Mouse (Mus musculus): ENCODE results near the gene Notch3. TPM values are rescaled to one million over a fixed set of nuclear protein-coding genes. Genes with fewer than 3 reads are reported as not detected.
A peak's percentile ranks its signal among the peaks of the same experiment; 100 is the strongest.

Notch3 gene
- total RNA-seq, 2 experiments from 2014 or later: 10.7 to 14.8 TPM

- no peak for DNase-seq
- no peak for TF ChIP-seq CTCF (IDR thresholded peaks at IDR 0.05)
- intact Hi-C loops (cut with DNase I): loop anchor here (5.0 kb wide), 1 partner anchor 43 kb away; no protein-coding TSS in a partner anchor
- H3K27ac ChIP-seq: peak overlapping the region; percentile 74
- H3K4me3 ChIP-seq: peak overlapping the region; percentile 75
Observed at GRCm38 (mm10) chr17:32163910-32164650, 2.6 kb downstream of the Notch3 start.

- peak overlapping the region; percentile 74 for H3K27ac ChIP-seq
- peak; percentile 80 for TF ChIP-seq CTCF (IDR thresholded peaks at IDR 0.05)
- H3K4me3 ChIP-seq: peak overlapping the region; percentile 75
- intact Hi-C loops (cut with DNase I): loop anchor here (5.0 kb wide), 1 partner anchor 45 kb away; no protein-coding TSS in a partner anchor
- DNase-seq: peak; percentile 84
Observed at GRCm38 (mm10) chr17:32162112-32162850, 4.4 kb downstream of the Notch3 start.

GRCm38 (mm10) chr17:32160882-32161281, 5.8 kb downstream of the Notch3 start:
- H3K4me3 ChIP-seq: peak overlapping the region; percentile 75; the same call in 1 of the 2 replicates
- TF ChIP-seq CTCF (IDR thresholded peaks at IDR 0.05): no peak
- intact Hi-C loops (cut with DNase I): loop anchor here (5.0 kb wide), 1 partner anchor 46 kb away; no protein-coding TSS in a partner anchor
- H3K27ac ChIP-seq: peak overlapping the region; percentile 74
- DNase-seq: no peak

DNA sequence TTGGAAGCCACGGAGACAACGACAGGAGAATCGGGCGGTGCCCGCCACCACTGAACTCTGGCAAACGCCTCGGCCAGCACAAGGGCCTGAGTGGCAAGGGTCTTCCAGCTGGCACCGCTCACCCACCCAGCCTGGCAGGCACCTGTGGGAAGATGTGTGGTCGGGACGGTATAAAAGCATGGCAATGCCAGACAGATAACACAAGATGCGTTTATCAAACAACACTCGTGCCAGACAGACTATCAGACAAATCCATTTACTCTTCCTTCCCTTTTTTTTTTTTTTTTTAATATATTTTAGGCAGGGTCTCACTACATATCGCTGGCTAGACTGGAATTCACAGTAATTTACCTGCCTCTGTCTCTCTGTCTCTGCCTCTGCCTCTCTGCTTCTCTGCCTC, 7.8 kb downstream of the Notch3 start:
- DNase-seq: no peak
- H3K27ac ChIP-seq: no peak overlapping the region
- no peak for TF ChIP-seq CTCF (IDR thresholded peaks at IDR 0.05)
- intact Hi-C loops (cut with DNase I): no loop called here
- H3K4me3 ChIP-seq: no peak overlapping the region; the same call in 1 of the 2 replicates

DNA sequence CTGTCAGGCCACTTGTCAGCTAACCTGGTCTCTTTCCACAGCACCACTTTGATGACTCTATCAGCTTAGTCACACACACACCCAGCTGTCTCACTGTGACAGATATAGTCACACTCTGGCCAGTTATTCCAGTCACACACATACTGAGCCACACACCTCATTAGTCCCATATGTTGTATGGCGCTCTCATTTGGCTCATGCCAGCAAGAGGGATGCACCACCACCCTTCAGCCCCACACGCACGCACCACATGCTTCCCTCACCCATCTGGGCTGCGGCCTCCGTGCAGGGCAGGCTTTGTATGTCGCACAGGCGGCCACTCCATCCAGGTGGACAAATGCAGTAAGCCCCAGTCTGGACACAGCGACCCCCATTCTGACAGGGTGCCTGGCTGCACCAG, 19.9 kb downstream of the Notch3 start:
- DNase-seq: no peak
- Histone ChIP-seq H3K4me3 (no peak overlapping the region), H3K27ac (no peak overlapping the region)
- intact Hi-C loops (cut with DNase I): loop anchor here (10.0 kb wide), 1 partner anchor 348 kb away; no protein-coding TSS in a partner anchor
- no peak for TF ChIP-seq CTCF (IDR thresholded peaks at IDR 0.05)

- Histone ChIP-seq H3K4me3 (peak overlapping the region; percentile 67), H3K27ac (peak overlapping the region; percentile 50; the same call in 1 of the 2 replicates)
- peak; percentile 90 for DNase-seq
- intact Hi-C loops (cut with DNase I): loop anchor here (1.0 to 10.0 kb wide), 2 partner anchors 66 to 352 kb away; no protein-coding TSS in a partner anchor
- no peak; the same call in none of the 2 replicates for TF ChIP-seq CTCF (IDR thresholded peaks at IDR 0.05)
Observed at GRCm38 (mm10) chr17:32142907-32143854, 23.5 kb downstream of the Notch3 start.

GRCm38 (mm10) chr17:32142234-32142633, 24.4 kb downstream of the Notch3 start:
- H3K4me3 ChIP-seq: no peak overlapping the region
- DNase-seq: no peak
- no peak for TF ChIP-seq CTCF (IDR thresholded peaks at IDR 0.05)
- intact Hi-C loops (cut with DNase I): loop anchor here (10.0 kb wide), 1 partner anchor 353 kb away; no protein-coding TSS in a partner anchor
- H3K27ac ChIP-seq: no peak overlapping the region

DNA sequence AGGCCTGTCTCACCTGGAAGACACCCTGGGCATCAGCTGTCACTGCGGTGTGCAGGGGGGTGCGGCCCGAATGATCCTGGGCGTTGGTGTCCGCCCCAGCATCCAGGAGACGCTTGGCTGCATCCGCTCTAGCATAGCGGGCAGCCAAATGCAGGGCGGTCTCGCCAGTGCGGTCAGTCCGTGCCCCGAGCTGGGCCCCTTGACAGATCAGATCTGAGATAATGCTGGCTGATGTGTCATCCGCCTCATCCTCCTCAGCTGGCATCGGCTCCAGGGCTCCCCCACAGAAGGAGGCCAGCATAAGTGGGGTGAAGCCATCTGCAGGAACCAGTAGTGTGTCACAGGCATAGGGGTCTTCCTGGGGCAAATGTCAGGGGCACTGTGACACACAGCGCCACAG, 33.3 kb downstream of the Notch3 start:
- DNase-seq: no peak
- intact Hi-C loops (cut with DNase I): no loop called here
- TF ChIP-seq CTCF (IDR thresholded peaks at IDR 0.05): no peak
- H3K27ac ChIP-seq: no peak overlapping the region
- no peak overlapping the region for H3K4me3 ChIP-seq

GRCm38 (mm10) chr17:32132087-32132486, 34.6 kb downstream of the Notch3 start:
- TF ChIP-seq CTCF (IDR thresholded peaks at IDR 0.05): no peak
- intact Hi-C loops (cut with DNase I): no loop called here
- no peak overlapping the region for H3K27ac ChIP-seq
- no peak for DNase-seq
- H3K4me3 ChIP-seq: no peak overlapping the region

GRCm38 (mm10) chr17:32130506-32130905, 36.1 kb downstream of the Notch3 start:
- no peak for TF ChIP-seq CTCF (IDR thresholded peaks at IDR 0.05)
- intact Hi-C loops (cut with DNase I): no loop called here
- no peak overlapping the region for H3K27ac ChIP-seq
- DNase-seq: no peak
- H3K4me3 ChIP-seq: no peak overlapping the region

GRCm38 (mm10) chr17:32127195-32127594, 39.5 kb downstream of the Notch3 start:
- DNase-seq: no peak
- intact Hi-C loops (cut with DNase I): no loop called here
- Histone ChIP-seq H3K27ac (no peak overlapping the region), H3K4me3 (no peak overlapping the region)
- TF ChIP-seq CTCF (IDR thresholded peaks at IDR 0.05): no peak

DNA sequence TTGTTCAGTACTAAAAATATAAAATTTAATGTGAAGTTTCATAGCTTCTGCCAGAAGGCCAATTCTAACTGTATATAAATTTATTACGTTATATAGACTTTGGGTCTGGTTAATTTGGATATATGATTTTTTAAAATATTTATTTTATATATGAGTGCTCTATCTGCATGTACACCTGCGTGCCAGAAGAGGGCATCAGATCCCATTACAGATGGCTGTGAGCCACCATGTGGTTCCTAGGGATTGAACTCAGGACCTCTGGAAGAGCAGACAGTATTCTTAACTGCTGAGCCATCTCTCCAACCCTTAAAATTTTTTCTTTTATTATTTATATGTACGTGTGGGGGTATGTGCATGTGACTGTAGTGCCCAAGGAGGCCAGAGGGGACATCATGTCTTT, 41.2 kb downstream of the Notch3 start:
- H3K4me3 ChIP-seq: no peak overlapping the region
- H3K27ac ChIP-seq: no peak overlapping the region
- TF ChIP-seq CTCF (IDR thresholded peaks at IDR 0.05): peak; percentile 33
- intact Hi-C loops (cut with DNase I): no loop called here
- no peak for DNase-seq
